Mouse (Mus musculus) spleen, postnatal 4 days (tissue): ENCODE measurements around the gene Ces4a.
"Not testable (repeated sequence)": the region's sequence is repeated elsewhere in the genome, so short reads cannot be mapped to it uniquely, and the experiment has no call there.

Experiments
- DNase-seq, 2 experiments: peaks; one replicate each; pipeline ENCODE4 v3.0.0; 2022; ENCODE audit warnings: low spot score in 2 of 2

Gene Ces4a

GRCm38 (mm10) chr8:105169582-105169981 lies 38.0 kb downstream of the Ces4a start:
- no peak for DNase-seq

GRCm38 (mm10) chr8:105170041-105170380 lies 38.4 kb downstream of the Ces4a start:
- DNase-seq, result no peak

GRCm38 (mm10) chr8:105170381-105171115 lies 38.9 kb downstream of the Ces4a start, which contains the start of gene Cbfb:
Gene Cbfb, plus strand, starts transcription at chr8:105170674.
- DNase-seq, result peak; percentile 92 to 96

- DNase-seq, result peak; percentile 56 to 78
Measured at GRCm38 (mm10) chr8:105171116-105172002, 39.8 kb downstream of the Ces4a start.

- no peak for DNase-seq
Measured at GRCm38 (mm10) chr8:105172003-105172362, 40.4 kb downstream of the Ces4a start.

- DNase-seq, result not testable (repeated sequence)
Measured at GRCm38 (mm10) chr8:105175287-105175686, 43.7 kb downstream of the Ces4a start.

- no peak for DNase-seq
Measured at GRCm38 (mm10) chr8:105178211-105178800, 46.7 kb downstream of the Ces4a start.

- DNase-seq, result no peak
Measured at GRCm38 (mm10) chr8:105182201-105182600, 50.6 kb downstream of the Ces4a start.

GRCm38 (mm10) chr8:105186467-105187005 lies 54.9 kb downstream of the Ces4a start:
- DNase-seq, result no peak

- no peak for DNase-seq
Measured at GRCm38 (mm10) chr8:105192182-105192581, 60.6 kb downstream of the Ces4a start.
